Mouse (Mus musculus): ENCODE results near the gene Bcl2l1. TPM values are rescaled to one million over a fixed set of nuclear protein-coding genes. Genes with fewer than 3 reads are reported as not detected.

Gene Bcl2l1
- polyA plus RNA-seq, 1 experiment from 2014 or later: 103 TPM

DNA sequence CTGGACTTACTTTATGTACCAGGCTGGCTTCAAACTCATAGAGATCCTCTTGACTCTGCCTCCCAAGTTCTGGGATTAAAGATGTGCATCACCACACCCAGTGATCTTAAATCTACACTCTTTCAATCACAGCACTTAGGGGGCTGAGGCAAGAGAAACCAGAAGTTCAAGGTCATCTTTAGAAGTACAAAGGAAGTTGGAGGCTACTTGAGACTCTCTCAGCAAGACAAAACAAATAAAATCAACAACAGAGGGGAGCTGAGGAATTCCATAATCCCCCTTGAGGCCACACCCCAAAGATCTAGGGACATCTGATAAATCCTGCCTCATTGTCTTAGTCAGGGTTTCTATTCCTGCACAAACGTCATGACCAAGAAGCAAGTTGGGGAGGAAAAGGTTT is 59.3 kb downstream of the Bcl2l1 start:
- WGBS: 30% methylated on average over 1 of the region's 1 CpGs

GRCm38 (mm10) chr2:152771571-152771970 is 60.0 kb downstream of the Bcl2l1 start:
- no peak overlapping the region; the same call in 1 of the 2 replicates for H3K27ac ChIP-seq
- no peaks in the 10 kb centered on the region for H3K9me3 ChIP-seq (replicated peaks)
- H3K4me3 ChIP-seq: no peak overlapping the region
- WGBS: 91% methylated on average over 9 of the region's 9 CpGs
- H3K27me3 ChIP-seq (ENCODE audit: low read depth, poor library complexity, severe bottlenecking): no peaks in the 10 kb centered on the region
- H3K36me3 ChIP-seq: no peaks in the 10 kb centered on the region
- H3K4me1 ChIP-seq: peaks cover 3% of the 10 kb centered on the region
- DNase-seq (ENCODE audit: low spot score): no peak

More for the DNA sequence above, 59.3 kb downstream of the Bcl2l1 start:
- Histone ChIP-seq H3K36me3 (no peaks in the 10 kb centered on the region), H3K4me1 (no peaks in the 10 kb centered on the region), H3K27me3 (ENCODE audit: low read depth, poor library complexity, severe bottlenecking) (no peaks in the 10 kb centered on the region), H3K9me3 (replicated peaks) (no peaks in the 10 kb centered on the region), H3K4me3 (no peak overlapping the region), H3K27ac (no peak overlapping the region)
- no peak for DNase-seq (ENCODE audit: low spot score)

- Histone ChIP-seq H3K9me3 (replicated peaks) (no peaks in the 10 kb centered on the region), H3K36me3 (no peaks in the 10 kb centered on the region), H3K27ac (no peak overlapping the region), H3K4me3 (no peak overlapping the region), H3K4me1 (peaks cover 21% of the 10 kb centered on the region), H3K27me3 (ENCODE audit: low read depth, poor library complexity, severe bottlenecking) (no peaks in the 10 kb centered on the region)
- WGBS: 80% methylated on average over 7 of the region's 7 CpGs
- DNase-seq (ENCODE audit: low spot score): no peak
Observed at GRCm38 (mm10) chr2:152769677-152770076, 61.9 kb downstream of the Bcl2l1 start.

DNA sequence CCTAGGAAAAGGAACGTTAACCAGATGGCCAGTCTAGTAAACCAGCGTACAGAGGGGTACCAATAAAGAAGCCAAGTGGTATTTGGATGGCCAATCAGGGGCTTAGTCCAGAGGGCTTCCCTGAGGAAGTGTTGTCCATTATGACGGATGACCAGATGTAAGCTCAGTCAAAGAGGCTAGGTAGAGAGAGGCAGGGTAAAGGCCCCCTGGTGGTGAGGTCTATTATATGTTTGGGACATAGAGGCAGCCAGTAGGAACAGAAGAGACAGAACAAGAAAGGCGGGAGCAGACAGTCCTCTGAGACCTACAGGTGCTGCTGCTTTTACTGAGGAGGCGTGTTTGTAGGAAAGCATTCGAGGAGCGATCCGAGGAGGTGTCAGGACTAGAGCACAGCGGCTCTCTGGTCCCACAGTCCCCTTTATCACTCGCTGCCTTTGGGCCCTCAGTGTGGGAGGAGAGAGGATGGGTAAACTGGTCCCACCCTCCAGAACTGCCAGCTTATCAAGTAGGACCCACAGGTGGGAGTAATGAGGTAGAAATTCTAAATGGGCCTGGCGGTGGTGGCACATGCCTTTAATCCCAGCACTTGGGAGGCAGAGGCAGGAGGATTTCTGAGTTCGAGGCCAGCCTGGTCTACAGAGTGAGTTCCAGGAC is 63.8 kb downstream of the Bcl2l1 start:
- Histone ChIP-seq H3K4me3 (no peak overlapping the region), H3K9me3 (replicated peaks) (no peaks in the 10 kb centered on the region), H3K4me1 (peaks cover 33% of the 10 kb centered on the region), H3K36me3 (no peaks in the 10 kb centered on the region), H3K27me3 (ENCODE audit: low read depth, poor library complexity, severe bottlenecking) (no peaks in the 10 kb centered on the region), H3K27ac (0 out of 2 replicates have a peak overlapping the region, but pooled peaks have one; percentile 28)
- 49% methylated on average over 12 of the region's 12 CpGs for WGBS
- peak; percentile 47 for DNase-seq (ENCODE audit: low spot score)

GRCm38 (mm10) chr2:152766387-152767123 is 65.0 kb downstream of the Bcl2l1 start:
- DNase-seq (ENCODE audit: low spot score): peak; percentile 97
- Histone ChIP-seq H3K36me3 (no peaks in the 10 kb centered on the region), H3K27me3 (ENCODE audit: low read depth, poor library complexity, severe bottlenecking) (no peaks in the 10 kb centered on the region), H3K27ac (peak overlapping the region; percentile 83), H3K9me3 (replicated peaks) (no peaks in the 10 kb centered on the region), H3K4me3 (peak overlapping the region; percentile 34), H3K4me1 (peaks cover 33% of the 10 kb centered on the region)
- WGBS: 16% methylated on average over 25 of the region's 25 CpGs

- no peaks in the 10 kb centered on the region for H3K36me3 ChIP-seq
- H3K9me3 ChIP-seq (replicated peaks): no peaks in the 10 kb centered on the region
- H3K4me1 ChIP-seq: peaks cover 33% of the 10 kb centered on the region
- peak overlapping the region; percentile 17; the same call in 1 of the 2 replicates for H3K4me3 ChIP-seq
- no peak for DNase-seq (ENCODE audit: low spot score)
- no peaks in the 10 kb centered on the region for H3K27me3 ChIP-seq (ENCODE audit: low read depth, poor library complexity, severe bottlenecking)
- 37% methylated on average over 7 of the region's 7 CpGs for WGBS
- H3K27ac ChIP-seq: peak overlapping the region; percentile 66
Observed at GRCm38 (mm10) chr2:152765045-152765674, 66.4 kb downstream of the Bcl2l1 start.

- no peaks in the 10 kb centered on the region for H3K27me3 ChIP-seq (ENCODE audit: low read depth, poor library complexity, severe bottlenecking)
- WGBS: 9% methylated on average over 14 of the region's 14 CpGs
- H3K4me1 ChIP-seq: peaks cover 33% of the 10 kb centered on the region
- H3K36me3 ChIP-seq: no peaks in the 10 kb centered on the region
- peak overlapping the region; percentile 17 for H3K4me3 ChIP-seq
- no peak for DNase-seq (ENCODE audit: low spot score)
- peak overlapping the region; percentile 66 for H3K27ac ChIP-seq
- no peaks in the 10 kb centered on the region for H3K9me3 ChIP-seq (replicated peaks)
Observed at GRCm38 (mm10) chr2:152764172-152765044, 67.1 kb downstream of the Bcl2l1 start.

- H3K36me3 ChIP-seq: no peaks in the 10 kb centered on the region
- H3K9me3 ChIP-seq (replicated peaks): no peaks in the 10 kb centered on the region
- 84% methylated on average over 6 of the region's 6 CpGs for WGBS
- no peak for DNase-seq (ENCODE audit: low spot score)
- H3K4me1 ChIP-seq: peaks cover 34% of the 10 kb centered on the region
- H3K27ac ChIP-seq: no peak overlapping the region
- H3K4me3 ChIP-seq: no peak overlapping the region
- H3K27me3 ChIP-seq (ENCODE audit: low read depth, poor library complexity, severe bottlenecking): no peaks in the 10 kb centered on the region
Observed at GRCm38 (mm10) chr2:152763310-152763709, 68.2 kb downstream of the Bcl2l1 start.

- no peaks in the 10 kb centered on the region for H3K36me3 ChIP-seq
- no peak for DNase-seq (ENCODE audit: low spot score)
- no peak overlapping the region for H3K4me3 ChIP-seq
- peaks cover 17% of the 10 kb centered on the region for H3K27me3 ChIP-seq (ENCODE audit: low read depth, poor library complexity, severe bottlenecking)
- peaks cover 35% of the 10 kb centered on the region for H3K4me1 ChIP-seq
- WGBS: 64% methylated on average over 4 of the region's 4 CpGs
- H3K9me3 ChIP-seq (replicated peaks): no peaks in the 10 kb centered on the region
- H3K27ac ChIP-seq: no peak overlapping the region
Observed at GRCm38 (mm10) chr2:152758351-152758750, 73.2 kb downstream of the Bcl2l1 start.

DNA sequence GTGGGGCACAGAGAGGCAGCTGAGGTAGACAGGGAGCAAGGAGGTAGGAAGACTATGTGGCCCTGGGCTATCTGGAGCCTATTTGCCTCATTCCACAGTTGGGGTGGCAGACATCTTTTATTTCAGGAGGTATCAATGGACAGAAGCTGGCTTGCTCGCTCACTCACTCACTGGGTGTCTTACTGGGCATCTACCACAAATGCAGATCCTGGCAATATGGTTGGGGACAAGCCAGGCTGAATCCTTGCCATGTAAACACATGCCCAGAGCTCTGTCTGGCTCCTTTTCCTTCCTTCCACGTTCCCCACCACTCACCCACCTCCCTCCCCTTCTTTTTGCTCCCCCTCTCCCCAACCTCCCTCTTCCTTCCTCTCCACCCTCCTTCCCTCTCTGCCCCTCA is 74.0 kb downstream of the Bcl2l1 start:
- peaks cover 22% of the 10 kb centered on the region for H3K27me3 ChIP-seq (ENCODE audit: low read depth, poor library complexity, severe bottlenecking)
- no peak overlapping the region for H3K4me3 ChIP-seq
- H3K36me3 ChIP-seq: no peaks in the 10 kb centered on the region
- H3K27ac ChIP-seq: no peak overlapping the region
- peaks cover 35% of the 10 kb centered on the region for H3K4me1 ChIP-seq
- no peaks in the 10 kb centered on the region for H3K9me3 ChIP-seq (replicated peaks)
- 43% methylated on average over 2 of the region's 2 CpGs for WGBS
- DNase-seq (ENCODE audit: low spot score): no peak

DNA sequence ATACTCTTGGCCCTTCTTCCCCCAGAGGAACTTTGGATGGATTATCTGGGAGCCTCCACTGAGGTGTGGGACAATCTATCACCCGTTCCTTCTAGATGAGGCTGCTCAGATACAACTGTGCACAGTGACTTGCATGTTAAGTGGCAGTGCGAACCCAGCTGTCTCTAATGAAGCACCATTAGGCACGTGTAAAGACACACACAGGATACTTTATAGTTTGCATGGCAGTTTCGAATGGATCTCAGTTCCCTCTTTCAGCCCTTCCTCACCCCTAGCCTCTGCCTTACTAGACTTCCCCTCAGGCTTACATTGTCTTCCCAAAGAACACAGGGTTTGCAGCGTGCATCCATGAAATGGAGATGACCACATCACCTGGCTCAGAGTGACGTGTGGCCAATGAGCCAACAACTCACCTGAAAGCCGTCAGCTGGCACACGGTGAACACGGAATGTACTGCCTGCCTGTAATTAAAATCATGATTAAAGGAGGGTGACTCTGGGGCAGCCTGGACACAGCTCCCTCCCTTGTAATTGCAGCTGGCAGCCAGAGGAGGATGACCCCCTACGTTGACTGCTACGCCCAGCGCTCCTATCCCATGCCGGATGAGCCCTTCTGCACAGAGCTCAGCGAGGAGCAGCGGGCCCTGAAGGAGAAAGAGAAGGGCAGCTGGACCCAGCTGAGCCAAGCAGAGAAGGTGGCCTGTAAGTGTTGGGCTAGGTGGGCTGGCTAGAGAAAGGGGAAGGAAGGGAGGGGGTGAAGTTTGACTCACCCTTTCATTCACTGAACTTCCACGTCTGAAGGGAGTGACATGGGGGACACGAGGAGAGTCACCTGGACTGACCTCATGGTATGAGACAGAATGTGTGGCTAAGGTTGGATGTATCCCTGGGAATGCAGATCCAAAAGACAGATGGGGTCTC is 74.8 kb downstream of the Bcl2l1 start:
- H3K36me3 ChIP-seq: no peaks in the 10 kb centered on the region
- no peak for DNase-seq (ENCODE audit: low spot score)
- peaks cover 22% of the 10 kb centered on the region for H3K27me3 ChIP-seq (ENCODE audit: low read depth, poor library complexity, severe bottlenecking)

More for the DNA sequence above, 74.8 kb downstream of the Bcl2l1 start:
- Histone ChIP-seq H3K4me3 (no peak overlapping the region), H3K4me1 (peaks cover 35% of the 10 kb centered on the region), H3K27ac (no peak overlapping the region), H3K9me3 (replicated peaks) (no peaks in the 10 kb centered on the region)
- 69% methylated on average over 17 of the region's 17 CpGs for WGBS
